Mouse (Mus musculus) lung, adult 2 months (tissue): ENCODE measurements around the gene Sept6.

ENCODE experiments used
- CTCF ChIP-seq: fragments of 200-500 bp; IDR thresholded peaks from 2 replicates; pipeline ENCODE4 v1.5.1; 2011; ENCODE audit warnings: mild to moderate bottlenecking, low read length, control low read depth; ENCODE audit not compliant: insufficient read depth
- POLR2A ChIP-seq: fragments of 200-500 bp; IDR thresholded peaks from 2 replicates; pipeline ENCODE4 v1.6.1; 2011; ENCODE audit warnings: low read depth, mild to moderate bottlenecking, control low read depth, low read length, borderline replicate concordance; ENCODE audit errors: extremely low read depth

DNA sequence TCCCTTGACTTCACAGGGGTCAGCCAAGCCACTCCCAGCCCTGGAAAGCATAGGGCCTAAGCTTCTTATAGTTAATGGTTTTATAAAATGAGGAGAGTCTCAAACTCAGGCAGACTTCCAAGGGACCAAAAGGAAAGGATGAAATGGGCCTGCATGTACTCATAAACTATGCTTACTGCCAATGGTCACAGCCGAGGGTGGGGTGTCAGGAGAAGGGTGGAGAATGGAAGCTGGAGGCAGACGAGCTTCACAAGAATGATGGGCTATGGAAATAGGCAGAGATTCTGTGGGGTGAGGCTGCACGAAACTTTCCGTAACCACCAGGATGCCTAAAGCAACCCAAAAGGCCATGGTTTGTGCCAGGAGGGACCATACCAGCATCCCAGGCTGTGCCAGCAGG is 15.3 kb downstream of the Sept6 start:
- TF ChIP-seq CTCF (no peak), POLR2A (no peak)
